Mouse (Mus musculus) testis, adult 2 months (tissue): ENCODE measurements around the gene Ace3.

Source experiments
- CTCF ChIP-seq: fragments of 200-500 bp; IDR thresholded peaks from 2 replicates; pipeline ENCODE4 v1.5.1; 2012; ENCODE audit warnings: low read depth, mild to moderate bottlenecking, inconsistent platforms, low read length, moderate library complexity; ENCODE audit not compliant: control insufficient read depth, insufficient read depth, insufficient replicate concordance
- POLR2A ChIP-seq: fragments of 200-500 bp; IDR thresholded peaks from 2 replicates; pipeline ENCODE4 v1.6.1; 2012; ENCODE audit warnings: low read depth, mild to moderate bottlenecking, inconsistent platforms, low read length, moderate library complexity; ENCODE audit not compliant: control insufficient read depth

DNA sequence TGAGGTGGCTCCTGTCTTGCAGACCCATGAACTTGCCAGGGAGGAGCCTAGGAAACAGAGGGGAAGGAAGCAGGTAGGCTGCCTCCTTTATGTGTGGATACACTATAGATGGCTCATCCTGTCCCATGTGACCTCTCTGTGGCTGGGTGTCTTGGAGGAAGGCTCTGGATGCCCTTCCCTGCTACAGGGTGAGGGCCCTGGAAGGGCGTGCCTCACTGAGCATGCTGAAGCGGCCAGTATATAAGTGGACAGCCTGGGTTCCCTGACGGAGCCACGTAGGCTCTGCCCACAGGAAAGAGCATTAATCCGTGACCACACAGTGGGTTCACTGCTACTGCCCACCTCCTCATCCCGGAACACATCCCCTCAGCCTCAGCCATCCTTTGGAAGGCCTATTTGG, 5.0 kb upstream of the Ace3 start:
- TF ChIP-seq CTCF (no peak), POLR2A (no peak)
